Mouse (Mus musculus): ENCODE measurements around the gene Endod1. TPM values are rescaled to one million over a fixed set of nuclear protein-coding genes. Genes with fewer than 3 reads are reported as not detected.

Gene Endod1
- polyA plus RNA-seq, 1 experiment from 2014 or later, result 18.9 TPM

- ATAC-seq (ENCODE audit: insufficient read depth) (no peak), DNase-seq (no peak)
- Histone ChIP-seq H3K4me1 (ENCODE audit: insufficient read depth) (peaks cover 3% of the 10 kb centered on the region; the same call in 1 of the 2 replicates), H3K9me3 (ENCODE audit: low read depth, low read length) (no peaks in the 10 kb centered on the region), H3K27ac (ENCODE audit: low read depth) (no peak overlapping the region), H3K9ac (no peak overlapping the region), H3K27me3 (ENCODE audit: insufficient read depth, low read length) (no peaks in the 10 kb centered on the region), H3K4me2 (no peak overlapping the region), H3K36me3 (ENCODE audit: insufficient read depth) (peaks cover 6% of the 10 kb centered on the region), H3K4me3 (ENCODE audit: low read depth, low read length) (no peak overlapping the region)
- WGBS, result 70% methylated on average over 4 of the region's 4 CpGs
- no peak for TF ChIP-seq CTCF (IDR thresholded peaks at IDR 0.05; ENCODE audit: low read depth)
These were observed 45.5 kb downstream of the Endod1 start for GRCm38 (mm10) chr9:14335829-14336228.

- Histone ChIP-seq H3K27me3 (ENCODE audit: insufficient read depth, low read length) (no peaks in the 10 kb centered on the region), H3K4me1 (ENCODE audit: insufficient read depth) (no peaks in the 10 kb centered on the region), H3K9me3 (ENCODE audit: low read depth, low read length) (no peaks in the 10 kb centered on the region), H3K36me3 (ENCODE audit: insufficient read depth) (peaks cover 74% of the 10 kb centered on the region), H3K27ac (ENCODE audit: low read depth) (no peak overlapping the region), H3K4me3 (ENCODE audit: low read depth, low read length) (no peak overlapping the region), H3K9ac (no peak overlapping the region), H3K4me2 (no peak overlapping the region)
- no peak for ATAC-seq (ENCODE audit: insufficient read depth)
- no peak for DNase-seq
- WGBS, result 97% methylated on average over 1 of the region's 1 CpGs
- no peak for TF ChIP-seq CTCF (IDR thresholded peaks at IDR 0.05; ENCODE audit: low read depth)
These were observed 64.7 kb downstream of the Endod1 start for GRCm38 (mm10) chr9:14316618-14317017.

- no peak overlapping the region for H3K9ac ChIP-seq
- H3K4me2 ChIP-seq, result no peak overlapping the region
- no peaks in the 10 kb centered on the region for H3K4me1 ChIP-seq (ENCODE audit: insufficient read depth)
- 80% methylated on average over 7 of the region's 7 CpGs for WGBS
- TF ChIP-seq CTCF (IDR thresholded peaks at IDR 0.05; ENCODE audit: low read depth), result no peak
- ATAC-seq (ENCODE audit: insufficient read depth), result no peak
- H3K27ac ChIP-seq (ENCODE audit: low read depth), result no peak overlapping the region
- no peaks in the 10 kb centered on the region for H3K9me3 ChIP-seq (ENCODE audit: low read depth, low read length)
- H3K36me3 ChIP-seq (ENCODE audit: insufficient read depth), result peaks cover 76% of the 10 kb centered on the region
- no peak overlapping the region for H3K4me3 ChIP-seq (ENCODE audit: low read depth, low read length)
- DNase-seq, result no peak
- H3K27me3 ChIP-seq (ENCODE audit: insufficient read depth, low read length), result no peaks in the 10 kb centered on the region
These were observed 66.8 kb downstream of the Endod1 start for GRCm38 (mm10) chr9:14314477-14314876.

GRCm38 (mm10) chr9:14313968-14314367 is 67.3 kb downstream of the Endod1 start:
- WGBS, result 65% methylated on average over 3 of the region's 3 CpGs
- no peak overlapping the region for H3K4me2 ChIP-seq
- no peak for TF ChIP-seq CTCF (IDR thresholded peaks at IDR 0.05; ENCODE audit: low read depth)
- H3K27me3 ChIP-seq (ENCODE audit: insufficient read depth, low read length), result no peaks in the 10 kb centered on the region
- ATAC-seq (ENCODE audit: insufficient read depth) (no peak), DNase-seq (no peak)
- no peak overlapping the region for H3K4me3 ChIP-seq (ENCODE audit: low read depth, low read length)
- no peaks in the 10 kb centered on the region for H3K4me1 ChIP-seq (ENCODE audit: insufficient read depth)
- H3K9ac ChIP-seq, result no peak overlapping the region
- H3K36me3 ChIP-seq (ENCODE audit: insufficient read depth), result peaks cover 72% of the 10 kb centered on the region
- H3K27ac ChIP-seq (ENCODE audit: low read depth), result no peak overlapping the region
- H3K9me3 ChIP-seq (ENCODE audit: low read depth, low read length), result no peaks in the 10 kb centered on the region

GRCm38 (mm10) chr9:14307341-14307740 is 74.0 kb downstream of the Endod1 start:
- H3K27me3 ChIP-seq (ENCODE audit: insufficient read depth, low read length), result no peaks in the 10 kb centered on the region
- no peak for TF ChIP-seq CTCF (IDR thresholded peaks at IDR 0.05; ENCODE audit: low read depth)
- no peaks in the 10 kb centered on the region for H3K9me3 ChIP-seq (ENCODE audit: low read depth, low read length)
- ATAC-seq (ENCODE audit: insufficient read depth) (no peak), DNase-seq (no peak)
- 59% methylated on average over 3 of the region's 3 CpGs for WGBS
- no peak overlapping the region for H3K4me3 ChIP-seq (ENCODE audit: low read depth, low read length)
- H3K36me3 ChIP-seq (ENCODE audit: insufficient read depth), result peaks cover 30% of the 10 kb centered on the region
- H3K27ac ChIP-seq (ENCODE audit: low read depth), result no peak overlapping the region
- no peak overlapping the region for H3K4me2 ChIP-seq
- H3K4me1 ChIP-seq (ENCODE audit: insufficient read depth), result no peaks in the 10 kb centered on the region
- no peak overlapping the region for H3K9ac ChIP-seq

GRCm38 (mm10) chr9:14304262-14304968 is 76.9 kb downstream of the Endod1 start:
- ATAC-seq (ENCODE audit: insufficient read depth), result no peak

More at GRCm38 (mm10) chr9:14304262-14304968, 76.9 kb downstream of the Endod1 start:
- no peak for DNase-seq
- Histone ChIP-seq H3K4me1 (ENCODE audit: insufficient read depth) (no peaks in the 10 kb centered on the region; the same call in 1 of the 2 replicates), H3K4me3 (ENCODE audit: low read depth, low read length) (no peak overlapping the region), H3K36me3 (ENCODE audit: insufficient read depth) (peaks cover 10% of the 10 kb centered on the region), H3K9me3 (ENCODE audit: low read depth, low read length) (no peaks in the 10 kb centered on the region), H3K9ac (no peak overlapping the region), H3K4me2 (no peak overlapping the region), H3K27ac (ENCODE audit: low read depth) (no peak overlapping the region), H3K27me3 (ENCODE audit: insufficient read depth, low read length) (no peaks in the 10 kb centered on the region)
- TF ChIP-seq CTCF (IDR thresholded peaks at IDR 0.05; ENCODE audit: low read depth), result no peak
- 71% methylated on average over 9 of the region's 9 CpGs for WGBS

Other genes with a start within 250 kb of the Endod1 start
- 23.1 and 23.5 TPM in 2 replicates for gene Sesn3, start 106.4 kb downstream of the Endod1 start, polyA plus RNA-seq (2014; fragmentation: Nextera tagmentation; extraction: Ambion mirVana)
- 0.30 and 0.88 TPM in 2 replicates for gene Kdm4d, start 119.0 kb upstream of the Endod1 start, polyA plus RNA-seq (2014; fragmentation: Nextera tagmentation; extraction: Ambion mirVana)
- 146 and 148 TPM in 2 replicates for gene Cwc15, start 119.1 kb upstream of the Endod1 start, polyA plus RNA-seq (2014; fragmentation: Nextera tagmentation; extraction: Ambion mirVana)